Mouse (Mus musculus): Measurements from ENCODE around the gene Htr6.

DNA sequence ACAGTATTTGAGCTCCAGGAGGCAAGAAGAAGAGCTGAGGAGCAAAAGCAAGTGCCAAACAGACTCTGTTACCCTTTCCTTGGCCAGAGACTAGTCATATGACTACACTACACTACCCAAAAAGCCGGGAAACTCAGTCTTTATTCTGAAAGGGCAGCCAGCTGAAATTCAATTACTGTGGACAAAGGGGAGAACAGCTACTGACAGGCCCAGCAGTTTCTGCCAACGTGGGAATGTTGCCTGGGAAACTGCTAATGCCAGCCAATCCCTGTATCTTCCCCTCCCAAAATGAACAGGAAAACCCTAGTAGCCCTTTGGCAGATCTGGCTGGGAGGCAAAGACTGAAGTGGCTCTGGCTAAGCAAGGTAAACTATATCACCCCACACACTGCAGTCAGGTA, 51.0 kb downstream of the Htr6 start:
- no peak for TF ChIP-seq POLR2A (IDR thresholded peaks at IDR 0.05; ENCODE audit: low read depth, low read length)
- TF ChIP-seq CTCF (conservative IDR thresholded peaks at IDR 0.05; ENCODE audit: insufficient read depth, insufficient read length, low read depth, low read length), result no peak

All from kidney, adult 2 months (tissue).